Mouse (Mus musculus) liver (tissue): ENCODE data around the gene Noc2l.

Source experiments
- DNase-seq: peaks from one replicate; pipeline ENCODE4 v3.0.0-alpha.2; 2020; ENCODE audit warnings: mixed read lengths

The Noc2l gene

GRCm38 (mm10) chr4:156235808-156236533 lies at the start of gene Noc2l:
Gene Noc2l (plus strand): TSS chr4:156236010.
- DNase-seq = peak; percentile 95

GRCm38 (mm10) chr4:156188162-156188810 lies 47.5 kb upstream of the Noc2l start:
- no peak for DNase-seq

GRCm38 (mm10) chr4:156188811-156189323 lies 46.9 kb upstream of the Noc2l start:
- peak; percentile 62 for DNase-seq

GRCm38 (mm10) chr4:156192421-156193199 lies 43.2 kb upstream of the Noc2l start:
- peak; percentile 73 for DNase-seq

- no peak for DNase-seq
Measured at GRCm38 (mm10) chr4:156193200-156193590, 42.6 kb upstream of the Noc2l start.

GRCm38 (mm10) chr4:156193906-156194305 lies 41.9 kb upstream of the Noc2l start:
- no peak for DNase-seq

GRCm38 (mm10) chr4:156194346-156194745 lies 41.5 kb upstream of the Noc2l start:
- no peak for DNase-seq

GRCm38 (mm10) chr4:156195927-156196870 lies 39.6 kb upstream of the Noc2l start:
- DNase-seq = peak; percentile 65

GRCm38 (mm10) chr4:156197131-156197828 lies 38.5 kb upstream of the Noc2l start, which contains the start of gene Agrn:
Gene Agrn (minus strand): TSS chr4:156197488.
- peak; percentile 84 for DNase-seq

- peak; percentile 95 for DNase-seq
Measured at GRCm38 (mm10) chr4:156197829-156198205, 38.0 kb upstream of the Noc2l start.

GRCm38 (mm10) chr4:156200623-156201475 lies 35.0 kb upstream of the Noc2l start, which contains the start of gene Isg15:
Gene Isg15 (minus strand): TSS chr4:156200818.
- no peak for DNase-seq

- peak; percentile 73 for DNase-seq
Measured at GRCm38 (mm10) chr4:156202462-156202893, 33.3 kb upstream of the Noc2l start.

- peak; percentile 82 for DNase-seq
Measured at GRCm38 (mm10) chr4:156203001-156203412, 32.8 kb upstream of the Noc2l start, which contains the start of gene AW011738. Gene AW011738 (plus strand): TSS chr4:156203304.

- DNase-seq = no peak
Measured at GRCm38 (mm10) chr4:156203413-156204131, 32.2 kb upstream of the Noc2l start.

GRCm38 (mm10) chr4:156208872-156209271 lies 26.9 kb upstream of the Noc2l start:
- no peak for DNase-seq

- no peak for DNase-seq
Measured at GRCm38 (mm10) chr4:156209963-156210635, 25.7 kb upstream of the Noc2l start.

- DNase-seq = no peak
Measured at GRCm38 (mm10) chr4:156213134-156213533, 22.7 kb upstream of the Noc2l start.

GRCm38 (mm10) chr4:156215649-156216048 lies 20.2 kb upstream of the Noc2l start, which contains the start of gene Perm1:
Gene Perm1 (plus strand): TSS chr4:156215868.
- no peak for DNase-seq

- DNase-seq = no peak
Measured at GRCm38 (mm10) chr4:156216196-156216595, 19.6 kb upstream of the Noc2l start.
